19 mouse cellular contexts compared by ENCODE assay signal in the genomic region with DNA sequence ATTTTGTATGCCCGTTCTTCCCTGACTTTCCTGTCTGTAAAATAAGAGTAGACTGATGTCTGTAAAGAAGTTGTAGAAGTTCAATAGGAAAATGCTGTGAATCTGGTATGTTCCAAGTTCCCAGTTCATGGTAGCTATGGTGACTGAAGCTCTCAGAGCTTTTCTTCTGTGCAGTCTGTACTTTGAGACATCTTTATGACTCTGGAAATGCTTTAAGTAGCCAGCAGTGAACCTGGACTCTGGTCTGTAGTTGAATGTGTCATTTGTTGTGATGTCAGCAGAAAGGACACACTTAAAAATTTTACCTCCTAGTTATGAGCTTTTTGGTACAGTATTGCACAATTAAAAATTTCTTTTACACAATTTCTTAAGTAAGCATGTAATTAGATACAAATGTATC. TPM values are rescaled to one million over a fixed set of nuclear protein-coding genes. Genes with fewer than 3 reads are reported as not detected.
DNase-seq lines count a peak whose midpoint lies in the region; ATAC-seq and TF ChIP-seq lines count a peak whose summit lies in the region.
"Had no signal": no experiment of that assay in that cellular context is flagged by ENCODE, and none has a peak within 500 bp of the region (broad histone marks: within the 10 kb centered on the region; RNA-seq: fewer than 3 reads in every experiment).

No protein-coding gene starts in this region.

- no peaks in the 10 kb centered on the region for H3K27me3 ChIP-seq in limb, embryonic 14.5 days (ENCODE audit: control insufficient read depth, insufficient read depth, low read length)
- no peaks in the 10 kb centered on the region for H3K27me3 ChIP-seq in limb, embryonic 10.5 days (ENCODE audit: low read depth, poor library complexity, severe bottlenecking)
- no peaks in the 10 kb centered on the region for H3K27me3 ChIP-seq in midbrain, embryonic 11.5 days (ENCODE audit: control insufficient read depth, insufficient read depth, low read length)
- H3K27me3 ChIP-seq in midbrain, embryonic 13.5 days, result no peaks in the 10 kb centered on the region
- no peaks in the 10 kb centered on the region for H3K27me3 ChIP-seq in intestine, embryonic 16.5 days (replicated peaks; ENCODE audit: control insufficient read depth, insufficient read depth, low read length)
- H3K27me3 ChIP-seq: embryonic facial prominence, embryonic 12.5 days; forebrain, embryonic 13.5 days; forebrain, embryonic 15.5 days had no signal

- no peaks in the 10 kb centered on the region for H3K4me1 ChIP-seq in limb, embryonic 14.5 days (ENCODE audit: control insufficient read depth, insufficient read depth, low read length)
- H3K4me1 ChIP-seq in limb, embryonic 10.5 days, result no peaks in the 10 kb centered on the region
- H3K4me1 ChIP-seq in midbrain, embryonic 11.5 days (ENCODE audit: control insufficient read depth, insufficient read depth, low read length), result no peaks in the 10 kb centered on the region; the same call in 1 of the 2 replicates
- peaks cover 4% of the 10 kb centered on the region; the same call in 1 of the 2 replicates for H3K4me1 ChIP-seq in midbrain, embryonic 13.5 days (replicated peaks)
- peaks cover 8% of the 10 kb centered on the region; the same call in 1 of the 2 replicates for H3K4me1 ChIP-seq in intestine, embryonic 16.5 days (ENCODE audit: control insufficient read depth, insufficient read depth, low read length)
- H3K4me1 ChIP-seq: embryonic facial prominence, embryonic 10.5 days; embryonic facial prominence, embryonic 12.5 days; forebrain, embryonic 15.5 days had no signal

- 0 out of 2 replicates have a peak overlapping the region, but pooled peaks have one; percentile 5 for H3K27ac ChIP-seq in limb, embryonic 14.5 days (replicated peaks; ENCODE audit: low read depth, low read length)
- H3K27ac ChIP-seq in limb, embryonic 10.5 days, result no peak overlapping the region
- H3K27ac ChIP-seq in midbrain, embryonic 11.5 days (ENCODE audit: low read depth, low read length), result no peak overlapping the region
- no peak overlapping the region for H3K27ac ChIP-seq in midbrain, embryonic 13.5 days
- H3K27ac ChIP-seq in intestine, embryonic 16.5 days (ENCODE audit: low read length), result no peak overlapping the region
- H3K27ac ChIP-seq: embryonic facial prominence, embryonic 10.5 days; embryonic facial prominence, embryonic 12.5 days; forebrain, embryonic 13.5 days; forebrain, embryonic 15.5 days had no signal

- no peak overlapping the region for H3K4me2 ChIP-seq in limb, embryonic 14.5 days (replicated peaks; ENCODE audit: low read depth, low read length, severe bottlenecking)
- no peak overlapping the region for H3K4me2 ChIP-seq in midbrain, embryonic 11.5 days
- H3K4me2 ChIP-seq in midbrain, embryonic 13.5 days (replicated peaks), result no peak overlapping the region
- H3K4me2 ChIP-seq in intestine, embryonic 16.5 days (ENCODE audit: low read depth, low read length), result no peak overlapping the region
- H3K4me2 ChIP-seq: embryonic facial prominence, embryonic 12.5 days; forebrain, embryonic 13.5 days; forebrain, embryonic 15.5 days had no signal

- 81% methylated on average over 1 of the region's 1 CpGs for WGBS in limb, embryonic 14.5 days
- WGBS in limb, embryonic 10.5 days, result 93% methylated on average over 1 of the region's 1 CpGs
- 91% methylated on average over 1 of the region's 1 CpGs for WGBS in midbrain, embryonic 11.5 days
- 84% methylated on average over 1 of the region's 1 CpGs for WGBS in midbrain, embryonic 13.5 days
- 71% methylated on average over 1 of the region's 1 CpGs for WGBS in intestine, embryonic 16.5 days

- H3K4me3 ChIP-seq in limb, embryonic 14.5 days (replicated peaks; ENCODE audit: low read length), result no peak overlapping the region
- H3K4me3 ChIP-seq in limb, embryonic 10.5 days, result no peak overlapping the region
- H3K4me3 ChIP-seq in midbrain, embryonic 11.5 days (ENCODE audit: low read depth, low read length), result no peak overlapping the region
- no peak overlapping the region for H3K4me3 ChIP-seq in midbrain, embryonic 13.5 days (replicated peaks)
- no peak overlapping the region for H3K4me3 ChIP-seq in intestine, embryonic 16.5 days (ENCODE audit: low read length)
- H3K4me3 ChIP-seq: embryonic facial prominence, embryonic 10.5 days; embryonic facial prominence, embryonic 12.5 days; forebrain, embryonic 13.5 days; forebrain, embryonic 15.5 days had no signal

- no peaks in the 10 kb centered on the region for H3K9me3 ChIP-seq in limb, embryonic 14.5 days (ENCODE audit: control insufficient read depth, low read length)
- no peaks in the 10 kb centered on the region for H3K9me3 ChIP-seq in limb, embryonic 10.5 days (replicated peaks)
- no peaks in the 10 kb centered on the region for H3K9me3 ChIP-seq in midbrain, embryonic 11.5 days (ENCODE audit: control insufficient read depth, low read length)
- no peaks in the 10 kb centered on the region for H3K9me3 ChIP-seq in midbrain, embryonic 13.5 days
- no peaks in the 10 kb centered on the region for H3K9me3 ChIP-seq in intestine, embryonic 16.5 days (ENCODE audit: control insufficient read depth, low read length)
- H3K9me3 ChIP-seq: embryonic facial prominence, embryonic 10.5 days; embryonic facial prominence, embryonic 12.5 days; forebrain, embryonic 13.5 days; forebrain, embryonic 15.5 days had no signal

- no peak overlapping the region for H3K9ac ChIP-seq in limb, embryonic 14.5 days (ENCODE audit: low read depth, low read length, severe bottlenecking)
- H3K9ac ChIP-seq in midbrain, embryonic 11.5 days (ENCODE audit: low read length), result no peak overlapping the region
- no peak overlapping the region for H3K9ac ChIP-seq in midbrain, embryonic 13.5 days (replicated peaks)
- no peak overlapping the region for H3K9ac ChIP-seq in intestine, embryonic 16.5 days (ENCODE audit: low read depth, low read length)
- H3K9ac ChIP-seq: embryonic facial prominence, embryonic 12.5 days; forebrain, embryonic 13.5 days; forebrain, embryonic 15.5 days had no signal

- DNase-seq in limb, embryonic 14.5 days (ENCODE audit: low spot score), result no peak
- DNase-seq in limb, embryonic 10.5 days (ENCODE audit: low spot score), result no peak
- DNase-seq in midbrain, embryonic 11.5 days (ENCODE audit: low spot score, missing footprints), result peak; percentile 45
- DNase-seq in adrenal gland, adult 2 months, result no peak
- no peak for DNase-seq in thymus, postnatal 14 days
- DNase-seq: adrenal gland, adult 8-10 months; adrenal gland, postnatal 14 days; adrenal gland, postnatal 36 days; cerebellum, adult 11-12 months; cerebellum, adult 2 months; cerebellum, adult 9-10 months; cerebellum, postnatal 10 days; cerebellum, postnatal 25 days had no signal

- no peak for ATAC-seq in limb, embryonic 14.5 days (ENCODE audit: low FRiP score, low read depth)
- ATAC-seq in midbrain, embryonic 11.5 days (ENCODE audit: low FRiP score), result no peak
- no peak for ATAC-seq in midbrain, embryonic 13.5 days
- peak; percentile 93 for ATAC-seq in intestine, embryonic 16.5 days
- ATAC-seq: forebrain, embryonic 13.5 days; forebrain, embryonic 15.5 days had no signal

- no peaks in the 10 kb centered on the region for H3K36me3 ChIP-seq in limb, embryonic 14.5 days (ENCODE audit: control insufficient read depth, insufficient read depth, low read length)
- H3K36me3 ChIP-seq in limb, embryonic 10.5 days, result 0 out of 2 replicates have a peak, but pooled peaks cover 5% of the 10 kb centered on the region
- no peaks in the 10 kb centered on the region for H3K36me3 ChIP-seq in midbrain, embryonic 11.5 days (ENCODE audit: control insufficient read depth, insufficient read depth, low read length)
- no peaks in the 10 kb centered on the region for H3K36me3 ChIP-seq in midbrain, embryonic 13.5 days
- no peaks in the 10 kb centered on the region for H3K36me3 ChIP-seq in intestine, embryonic 16.5 days (ENCODE audit: control insufficient read depth, insufficient read depth, low read length)
- H3K36me3 ChIP-seq: embryonic facial prominence, embryonic 12.5 days; forebrain, embryonic 15.5 days had no signal

- no peak for TF ChIP-seq POLR2A in limb, embryonic 14.5 days (IDR thresholded peaks at IDR 0.05; ENCODE audit: borderline replicate concordance, extremely low read depth, insufficient read depth, insufficient read length)

RNA-seq across cellular contexts. Expression of a gene that starts 9.3 kb away (rescaled TPM):
- 59.4 and 61.4 TPM in 2 replicates for polyA plus RNA-seq in limb, embryonic 14.5 days (2012; rRNA removed)
- 48.9 and 49.2 TPM in 2 replicates for polyA plus RNA-seq in limb, embryonic 14.5 days (2014; fragmentation: Nextera tagmentation; extraction: Ambion mirVana)
- 28.1 and 33.5 TPM in 2 replicates for polyA plus RNA-seq in limb, embryonic 10.5 days (2016; fragmentation: Nextera tagmentation; extraction: Ambion mirVana)
- polyA plus RNA-seq in midbrain, embryonic 11.5 days (2014; fragmentation: Nextera tagmentation; extraction: Ambion mirVana), result 68.0 and 69.0 TPM in 2 replicates
- polyA plus RNA-seq in midbrain, embryonic 13.5 days (2015; fragmentation: Nextera tagmentation; extraction: Ambion mirVana), result 52.1 and 54.9 TPM in 2 replicates
- polyA plus RNA-seq in intestine, embryonic 16.5 days (2015; fragmentation: Nextera tagmentation; extraction: Ambion mirVana), result 14.4 and 22.9 TPM in 2 replicates
- 100 to 1,000 TPM; 124 TPM for total RNA-seq in adrenal gland, adult 2 months (2021)
- polyA plus RNA-seq in adrenal gland, adult 2 months (2012; rRNA removed), result 48.0 and 48.6 TPM in 2 replicates

RNA-seq across cellular contexts. Expression of a gene that starts 24.1 kb away (rescaled TPM):
- polyA plus RNA-seq in limb, embryonic 14.5 days (2012; rRNA removed), result 2.8 and 3.1 TPM in 2 replicates
- 1.4 and 1.7 TPM in 2 replicates for polyA plus RNA-seq in limb, embryonic 14.5 days (2014; fragmentation: Nextera tagmentation; extraction: Ambion mirVana)
- 0.48 and 0.74 TPM in 2 replicates for polyA plus RNA-seq in limb, embryonic 10.5 days (2016; fragmentation: Nextera tagmentation; extraction: Ambion mirVana)
- polyA plus RNA-seq in midbrain, embryonic 11.5 days (2014; fragmentation: Nextera tagmentation; extraction: Ambion mirVana), result 1.1 and 1.2 TPM in 2 replicates
- 0.59 and 0.90 TPM in 2 replicates for polyA plus RNA-seq in midbrain, embryonic 13.5 days (2015; fragmentation: Nextera tagmentation; extraction: Ambion mirVana)
- 0.56 and 1.3 TPM in 2 replicates for polyA plus RNA-seq in intestine, embryonic 16.5 days (2015; fragmentation: Nextera tagmentation; extraction: Ambion mirVana)
- total RNA-seq in adrenal gland, adult 2 months (2021), result under 1 TPM; 0.86 to 0.97 TPM
- 0.83 and 2.3 TPM in 2 replicates for polyA plus RNA-seq in adrenal gland, adult 2 months (2012; rRNA removed)
